In the genomic region with DNA sequence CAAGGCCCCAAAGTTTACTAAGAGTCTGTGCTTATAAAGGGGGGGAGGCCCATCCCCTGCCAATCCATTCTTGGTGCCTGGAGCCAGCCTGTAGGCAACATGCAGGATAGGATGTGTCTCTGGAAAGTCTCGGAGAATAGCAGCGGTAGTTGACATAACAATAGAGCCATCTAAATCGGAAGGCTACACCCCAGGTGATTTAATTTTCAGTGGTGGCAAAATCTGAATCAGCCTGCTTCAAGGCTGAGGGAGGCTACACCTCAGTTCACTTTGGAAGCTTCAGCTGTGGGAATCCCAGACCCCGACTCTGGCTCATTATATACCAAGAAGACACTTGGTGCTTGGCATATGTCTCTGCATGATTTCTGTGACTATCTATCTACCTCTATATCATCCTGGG, we compare ENCODE assay signal across 7 mouse cellular contexts.
DNase-seq lines count a peak whose midpoint lies in the region; ATAC-seq and TF ChIP-seq lines count a peak whose summit lies in the region.
"Not testable (repeated sequence)": the region's sequence is repeated elsewhere in the genome, so short reads cannot be mapped to it uniquely, and the experiment has no call there.

No protein-coding gene starts in this region.

- H3K27me3 ChIP-seq in forebrain, embryonic 10.5 days (ENCODE audit: poor library complexity, severe bottlenecking); kidney, embryonic 14.5 days (ENCODE audit: control insufficient read depth, insufficient read depth, low read length); kidney, postnatal 0 days (ENCODE audit: insufficient read depth, low read length); midbrain, embryonic 10.5 days (ENCODE audit: low read depth, poor library complexity, severe bottlenecking): not testable (repeated sequence)
- H3K27me3 ChIP-seq in limb, embryonic 12.5 days, result peaks cover 10% of the 10 kb centered on the region; the same call in 1 of the 2 replicates

- in situ Hi-C loops in ES-E14 (cut with MboI; ENCODE audit: low sequenced_read_pairs in 2 of 2, unreplicated experiment in 2 of 2), result not testable (repeated sequence)

- WGBS in forebrain, embryonic 10.5 days, result 88% methylated on average over 4 of the region's 4 CpGs
- WGBS in kidney, embryonic 14.5 days, result 86% methylated on average over 4 of the region's 4 CpGs
- WGBS in kidney, postnatal 0 days, result 77% methylated on average over 4 of the region's 4 CpGs
- WGBS in limb, embryonic 12.5 days, result 49% methylated on average over 4 of the region's 4 CpGs
- WGBS in midbrain, embryonic 10.5 days, result 93% methylated on average over 4 of the region's 4 CpGs

- H3K27ac ChIP-seq in ES-E14 (ENCODE audit: insufficient read depth, low read depth, low read length, poor library complexity, severe bottlenecking), result not testable (repeated sequence)
- peak overlapping the region; percentile 68 for H3K27ac ChIP-seq in forebrain, embryonic 10.5 days
- peak overlapping the region; percentile 67; the same call in 1 of the 2 replicates for H3K27ac ChIP-seq in kidney, embryonic 14.5 days (ENCODE audit: low read depth, low read length)
- H3K27ac ChIP-seq in kidney, postnatal 0 days, result 0 out of 2 replicates have a peak overlapping the region, but pooled peaks have one; percentile 15
- H3K27ac ChIP-seq in limb, embryonic 12.5 days, result peak overlapping the region; percentile 83
- H3K27ac ChIP-seq in midbrain, embryonic 10.5 days (replicated peaks), result 0 out of 2 replicates have a peak overlapping the region, but pooled peaks have one; percentile 39

- not testable (repeated sequence) for H3K36me3 ChIP-seq in ES-E14 (ENCODE audit: control insufficient read depth, insufficient read depth, low read length, poor library complexity, severe bottlenecking); forebrain, embryonic 10.5 days (replicated peaks); kidney, embryonic 14.5 days (ENCODE audit: control insufficient read depth, insufficient read depth, low read length); kidney, postnatal 0 days (ENCODE audit: insufficient read depth, low read length); limb, embryonic 12.5 days; midbrain, embryonic 10.5 days

- H3K4me2 ChIP-seq in kidney, embryonic 14.5 days (replicated peaks; ENCODE audit: low read depth, low read length); kidney, postnatal 0 days (ENCODE audit: low read length): not testable (repeated sequence)
- 0 out of 2 replicates have a peak overlapping the region, but pooled peaks have one; percentile 7 for H3K4me2 ChIP-seq in limb, embryonic 12.5 days

- DNase-seq in ES-E14 (ENCODE audit: low read depth, low spot score), result peak; percentile 38
- DNase-seq in ZHBTc4 (ENCODE audit: low read depth, low spot score), result peak; percentile 66
- DNase-seq in forebrain, embryonic 10.5 days (ENCODE audit: extremely low spot score, low spot score); kidney, postnatal 0 days (ENCODE audit: low spot score); midbrain, embryonic 10.5 days (ENCODE audit: low spot score): not testable (repeated sequence)

- not testable (repeated sequence) for H3K9ac ChIP-seq in ES-E14 (ENCODE audit: insufficient read depth, low read depth, low read length, poor library complexity, severe bottlenecking); kidney, embryonic 14.5 days (ENCODE audit: low read depth, low read length); kidney, postnatal 0 days (ENCODE audit: low read depth, low read length); limb, embryonic 12.5 days (replicated peaks)

- H3K4me1 ChIP-seq in ES-E14 (ENCODE audit: control insufficient read depth in 2 of 2, insufficient read depth in 2 of 2, low read length in 2 of 2, poor library complexity in 1 of 2), result not testable (repeated sequence)
- H3K4me1 ChIP-seq in forebrain, embryonic 10.5 days, result peaks cover 58% of the 10 kb centered on the region
- H3K4me1 ChIP-seq in kidney, embryonic 14.5 days (ENCODE audit: control insufficient read depth, insufficient read depth, low read length), result peaks cover 38% of the 10 kb centered on the region
- H3K4me1 ChIP-seq in kidney, postnatal 0 days (replicated peaks; ENCODE audit: insufficient read depth, low read length), result peaks cover 18% of the 10 kb centered on the region; the same call in 1 of the 2 replicates
- peaks cover 61% of the 10 kb centered on the region for H3K4me1 ChIP-seq in limb, embryonic 12.5 days (replicated peaks)
- H3K4me1 ChIP-seq in midbrain, embryonic 10.5 days, result peaks cover 33% of the 10 kb centered on the region

- not testable (repeated sequence) for TF ChIP-seq CTCF in kidney, postnatal 0 days (IDR thresholded peaks at IDR 0.05; ENCODE audit: low read depth)

- ATAC-seq in kidney, embryonic 14.5 days (ENCODE audit: low FRiP score, low TSS enrichment); kidney, postnatal 0 days (replicated peaks; ENCODE audit: low FRiP score, low read depth); limb, embryonic 12.5 days (ENCODE audit: insufficient number of reproducible peaks, insufficient read depth, low FRiP score, low TSS enrichment, low read depth): not testable (repeated sequence)

- H3K9me3 ChIP-seq in ES-E14 (ENCODE audit: control insufficient read depth, insufficient read depth, low read depth, low read length); forebrain, embryonic 10.5 days; kidney, embryonic 14.5 days (ENCODE audit: control insufficient read depth, low read length); kidney, postnatal 0 days (replicated peaks; ENCODE audit: low read length); limb, embryonic 12.5 days; midbrain, embryonic 10.5 days (replicated peaks): not testable (repeated sequence)

- H3K4me3 ChIP-seq in ES-E14 (ENCODE audit: insufficient read depth in 1 of 2, low read depth in 1 of 2, low read length in 2 of 2, poor library complexity in 1 of 2, severe bottlenecking in 1 of 2); forebrain, embryonic 10.5 days; kidney, embryonic 14.5 days (ENCODE audit: low read length); kidney, postnatal 0 days (replicated peaks; ENCODE audit: low read depth, low read length); limb, embryonic 12.5 days (replicated peaks); midbrain, embryonic 10.5 days: not testable (repeated sequence)
